13 mouse cellular contexts compared by ENCODE assay signal in the genomic region with DNA sequence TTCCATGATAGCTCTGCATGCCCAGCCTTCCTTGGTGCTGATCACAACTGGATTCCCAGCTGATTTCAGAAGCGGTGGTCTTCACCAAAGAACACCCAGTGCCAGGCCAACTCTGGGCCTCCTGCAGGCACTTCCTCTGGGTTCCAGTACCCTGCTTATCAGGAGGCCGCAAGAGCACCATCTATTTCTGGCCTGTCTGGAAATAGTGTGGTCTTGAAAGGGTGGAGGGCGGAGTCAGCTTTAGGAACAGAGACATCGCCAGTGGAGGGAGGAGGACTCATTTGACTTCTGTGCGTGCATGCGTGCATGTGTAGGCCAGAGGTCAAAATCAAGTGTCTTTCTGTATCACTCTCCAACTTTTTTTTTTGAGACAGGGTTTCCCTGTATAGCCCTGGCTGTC. TPM values are rescaled to one million over a fixed set of nuclear protein-coding genes. Genes with fewer than 3 reads are reported as not detected.
A peak's percentile ranks its signal among the peaks of the same experiment; 100 is the strongest.
DNase-seq lines count a peak whose midpoint lies in the region; ATAC-seq and TF ChIP-seq lines count a peak whose summit lies in the region.
"Had no signal": no experiment of that assay in that cellular context is flagged by ENCODE, and none has a peak within 500 bp of the region (broad histone marks: within the 10 kb centered on the region; RNA-seq: fewer than 3 reads in every experiment).

No protein-coding gene starts in this region.

- peak; percentile 29 to 38 for DNase-seq in right cerebral cortex, postnatal 10 days (ENCODE audit: low spot score in 2 of 2)
- no peak for DNase-seq in right cerebral cortex, postnatal 4 days
- DNase-seq in heart, adult 2 months = peak; percentile 37 to 47
- peak; percentile 57 for DNase-seq in liver
- DNase-seq in hindbrain, postnatal 0 days (ENCODE audit: low spot score) = no peak
- DNase-seq in midbrain, embryonic 14.5 days = no peak
- DNase-seq in cerebellum, adult 11 months = no peak
- DNase-seq: cerebellum, adult 11-12 months; gastrocnemius, postnatal 36 days; layer of hippocampus, postnatal 36 days had no signal

- TF ChIP-seq EP300 in heart, adult 2 months (IDR thresholded peaks at IDR 0.05; ENCODE audit: insufficient read depth, low read depth, low read length) = 0 out of 2 replicates have a peak, but pooled peaks have one; percentile 23

- H3K27me3 ChIP-seq in heart, adult 2 months (ENCODE audit: control insufficient read depth, insufficient read depth, low read length) = no peaks in the 10 kb centered on the region
- H3K27me3 ChIP-seq in hindbrain, postnatal 0 days (ENCODE audit: insufficient read depth, low read length) = no peaks in the 10 kb centered on the region
- H3K27me3 ChIP-seq in midbrain, embryonic 14.5 days (ENCODE audit: control insufficient read depth, insufficient read depth, low read length) = no peaks in the 10 kb centered on the region

- H3K9me3 ChIP-seq in hindbrain, postnatal 0 days (ENCODE audit: low read length) = no peaks in the 10 kb centered on the region
- H3K9me3 ChIP-seq in midbrain, embryonic 14.5 days (ENCODE audit: control insufficient read depth, low read length) = no peaks in the 10 kb centered on the region
- H3K9me3 ChIP-seq: forebrain, embryonic 10.5 days had no signal

- ATAC-seq in neutrophil, adult 5-6 weeks (ENCODE audit: extremely low read depth, insufficient number of reproducible peaks, low FRiP score, poor library complexity, severe bottlenecking) = peak; percentile 17; the same call in 1 of the 2 replicates
- no peak for ATAC-seq in hindbrain, postnatal 0 days
- no peak for ATAC-seq in midbrain, embryonic 14.5 days (ENCODE audit: low FRiP score, low TSS enrichment)
- ATAC-seq: intestine, postnatal 0 days had no signal

- H3K9ac ChIP-seq in heart, adult 2 months (ENCODE audit: low read depth, low read length) = no peak overlapping the region
- no peak overlapping the region for H3K9ac ChIP-seq in hindbrain, postnatal 0 days (replicated peaks; ENCODE audit: low read length)
- H3K9ac ChIP-seq in midbrain, embryonic 14.5 days (replicated peaks; ENCODE audit: low read length) = no peak overlapping the region

- WGBS in heart, adult 2 months = 28% methylated on average over 6 of the region's 6 CpGs
- 78% methylated on average over 6 of the region's 6 CpGs for WGBS in hindbrain, postnatal 0 days
- WGBS in midbrain, embryonic 14.5 days = 83% methylated on average over 6 of the region's 6 CpGs

- TF ChIP-seq CTCF in heart, adult 2 months (IDR thresholded peaks at IDR 0.05) = no peak
- TF ChIP-seq CTCF in hindbrain, postnatal 0 days (IDR thresholded peaks at IDR 0.05; ENCODE audit: low read depth) = no peak

- peaks cover 1% of the 10 kb centered on the region for H3K4me1 ChIP-seq in heart, adult 2 months (ENCODE audit: control insufficient read depth, insufficient read depth, low read length)
- H3K4me1 ChIP-seq in hindbrain, postnatal 0 days (ENCODE audit: insufficient read depth, low read length) = no peaks in the 10 kb centered on the region
- H3K4me1 ChIP-seq in midbrain, embryonic 14.5 days (ENCODE audit: control insufficient read depth, insufficient read depth, low read length) = no peaks in the 10 kb centered on the region
- H3K4me1 ChIP-seq: forebrain, embryonic 10.5 days had no signal

- H3K79me2 ChIP-seq in heart, adult 2 months (replicated peaks; ENCODE audit: control insufficient read depth, insufficient read depth, low read length) = no peaks in the 10 kb centered on the region

- intact Hi-C loops in heart, adult 2 months (cut with DNase I) = no loop called here

- H3K36me3 ChIP-seq in heart, adult 2 months (ENCODE audit: control insufficient read depth, insufficient read depth, low read length) = no peaks in the 10 kb centered on the region
- no peaks in the 10 kb centered on the region for H3K36me3 ChIP-seq in hindbrain, postnatal 0 days (ENCODE audit: insufficient read depth, low read length)
- no peaks in the 10 kb centered on the region for H3K36me3 ChIP-seq in midbrain, embryonic 14.5 days (ENCODE audit: control insufficient read depth, insufficient read depth, low read length)
- H3K36me3 ChIP-seq: forebrain, embryonic 10.5 days had no signal

- no peak overlapping the region for H3K4me2 ChIP-seq in hindbrain, postnatal 0 days (ENCODE audit: low read depth, low read length)
- H3K4me2 ChIP-seq in midbrain, embryonic 14.5 days (ENCODE audit: low read length) = no peak overlapping the region

- no peak overlapping the region for H3K27ac ChIP-seq in heart, adult 2 months
- H3K27ac ChIP-seq in hindbrain, postnatal 0 days = no peak overlapping the region
- H3K27ac ChIP-seq in midbrain, embryonic 14.5 days (replicated peaks; ENCODE audit: low read depth, low read length) = no peak overlapping the region
- H3K27ac ChIP-seq: forebrain, embryonic 10.5 days had no signal

- no peak for TF ChIP-seq POLR2A in heart, adult 2 months (IDR thresholded peaks at IDR 0.05; ENCODE audit: insufficient read depth, low read depth, low read length)

- no peak overlapping the region for H3K4me3 ChIP-seq in heart, adult 2 months
- H3K4me3 ChIP-seq in hindbrain, postnatal 0 days (ENCODE audit: low read length) = no peak overlapping the region
- no peak overlapping the region for H3K4me3 ChIP-seq in midbrain, embryonic 14.5 days (replicated peaks; ENCODE audit: low read depth, low read length)
- H3K4me3 ChIP-seq: forebrain, embryonic 10.5 days had no signal

RNA-seq across cellular contexts. Expression of a gene that starts 45.7 kb away (rescaled TPM):
- 1 to 10 TPM; 5.6 to 5.8 TPM for total RNA-seq in heart, adult 2 months (2021)
- 4.5 and 5.4 TPM in 2 replicates for polyA plus RNA-seq in heart, adult 2 months (2012; rRNA removed)
- 220 and 238 TPM in 2 replicates for total RNA-seq in neutrophil, adult 5-6 weeks (2017)
- total RNA-seq in hindbrain, postnatal 0 days (2014; rRNA removed) = 2.5 and 3.6 TPM in 2 replicates
- 1.5 and 1.6 TPM in 2 replicates for polyA plus RNA-seq in hindbrain, postnatal 0 days (2015; fragmentation: Nextera tagmentation; extraction: Ambion mirVana)
- polyA plus RNA-seq in midbrain, embryonic 14.5 days (2014; fragmentation: Nextera tagmentation; extraction: Ambion mirVana) = 0.62 and 1.2 TPM in 2 replicates

Comparison
In these comparisons a context has a peak if more than half of its experiments do, and no peak if none do; other contexts are left out.
1. DNase-seq: peak in right cerebral cortex, postnatal 10 days (2 of 2), heart, adult 2 months (2 of 2) and liver (single experiment); none in right cerebral cortex, postnatal 4 days (single experiment), hindbrain, postnatal 0 days (single experiment), midbrain, embryonic 14.5 days (single experiment) and cerebellum, adult 11 months (single experiment).
2. RNA of a gene that starts 45.7 kb away (total RNA-seq): 220 to 238 TPM in neutrophil, adult 5-6 weeks; 5.6 to 5.8 TPM in heart, adult 2 months and 2.5 to 3.6 TPM in hindbrain, postnatal 0 days; every median in the first group is over 10 times any median in the second.